Mouse (Mus musculus) heart, embryonic 14.5 days (tissue): ENCODE results near the gene Cdc42bpb. TPM values are rescaled to one million over a fixed set of nuclear protein-coding genes. Genes with fewer than 3 reads are reported as not detected.
A peak's percentile ranks its signal among the peaks of the same experiment; 100 is the strongest.

Experiments used
- ATAC-seq: fragments of 200-750 bp; cut with Nextera tagmentation; 2 replicates; pipeline ENCODE4 v1.8.0; 2017; ENCODE audit warnings: low read depth, moderate TSS enrichment; ENCODE audit not compliant: insufficient number of reproducible peaks, insufficient read depth, low FRiP score
- H3K27ac ChIP-seq, 2 experiments: fragments of 200-500 bp in 1 of 2; fragments of 300-500 bp in 1 of 2; sonication (generic) in 1 of 2; replicated peaks in 1 of 2; 2 replicates each; pipeline ENCODE4 v1.5.1; 2012 to 2014; ENCODE audit warnings: low read depth in 2 of 2, low read length in 2 of 2, control low read depth in 1 of 2, mild to moderate bottlenecking in 1 of 2, mixed read lengths in 1 of 2; ENCODE audit not compliant: control insufficient read depth in 1 of 2, insufficient read depth in 1 of 2
- H3K27me3 ChIP-seq: fragments of 300-500 bp; sonication (generic); 2 replicates; pipeline ENCODE4 v1.6.1; 2014; ENCODE audit warnings: mild to moderate bottlenecking, low read length, control low read depth; ENCODE audit not compliant: control insufficient read depth, insufficient read depth
- H3K36me3 ChIP-seq: fragments of 300-500 bp; sonication (generic); 2 replicates; pipeline ENCODE4 v1.6.1; 2014; ENCODE audit warnings: mild to moderate bottlenecking, control low read depth, low read length, mixed read lengths; ENCODE audit not compliant: control insufficient read depth, insufficient read depth
- H3K4me1 ChIP-seq, 2 experiments: fragments of 200-500 bp in 1 of 2; fragments of 300-500 bp in 1 of 2; sonication (generic) in 1 of 2; 2 replicates each; pipeline ENCODE4 v1.6.1; 2012 to 2014; ENCODE audit warnings: low read length in 2 of 2, control low read depth in 1 of 2, mixed read lengths in 1 of 2; ENCODE audit not compliant: control insufficient read depth in 2 of 2, insufficient read depth in 2 of 2
- H3K4me2 ChIP-seq: fragments of 300-500 bp; sonication (generic); 2 replicates; pipeline ENCODE4 v1.6.1; 2014; ENCODE audit warnings: mild to moderate bottlenecking, low read length
- H3K4me3 ChIP-seq, 2 experiments: fragments of 200-500 bp in 1 of 2; fragments of 300-500 bp in 1 of 2; sonication (generic) in 1 of 2; 2 replicates each; pipeline ENCODE4 v1.5.1; 2012 to 2014; ENCODE audit warnings: low read length in 2 of 2, mild to moderate bottlenecking in 2 of 2, control low read depth in 1 of 2, low read depth in 1 of 2, moderate library complexity in 1 of 2; ENCODE audit not compliant: control insufficient read depth in 1 of 2, insufficient read depth in 1 of 2
- H3K9ac ChIP-seq: fragments of 300-500 bp; sonication (generic); 2 replicates; pipeline ENCODE4 v1.6.1; 2014; ENCODE audit warnings: mild to moderate bottlenecking, low read length
- H3K9me3 ChIP-seq: fragments of 300-500 bp; sonication (generic); 2 replicates; pipeline ENCODE4 v1.6.1; 2016; ENCODE audit warnings: low read length, control low read depth; ENCODE audit not compliant: control insufficient read depth
- WGBS: fragments of 180-500 bp; shearing (Covaris S2); extraction: QIAGEN DNeasy Blood & Tissue Kit; methylation state at CpG from one replicate; pipeline ENCODE4 v1.1.7; 2014; 5-methylcytosine and 5-hydroxymethylcytosine counted together
- polyA plus RNA-seq: library from polyadenylated mRNA; unstranded; fragments of >200 nt; fragmentation: Nextera tagmentation; extraction: Ambion mirVana; gene quantifications from 2 replicates; pipeline ENCODE4 v1.2.1, GENCODE M21; 2014

The Cdc42bpb gene
- polyA plus RNA-seq, 1 experiment from 2014 or later: 28.9 TPM

DNA sequence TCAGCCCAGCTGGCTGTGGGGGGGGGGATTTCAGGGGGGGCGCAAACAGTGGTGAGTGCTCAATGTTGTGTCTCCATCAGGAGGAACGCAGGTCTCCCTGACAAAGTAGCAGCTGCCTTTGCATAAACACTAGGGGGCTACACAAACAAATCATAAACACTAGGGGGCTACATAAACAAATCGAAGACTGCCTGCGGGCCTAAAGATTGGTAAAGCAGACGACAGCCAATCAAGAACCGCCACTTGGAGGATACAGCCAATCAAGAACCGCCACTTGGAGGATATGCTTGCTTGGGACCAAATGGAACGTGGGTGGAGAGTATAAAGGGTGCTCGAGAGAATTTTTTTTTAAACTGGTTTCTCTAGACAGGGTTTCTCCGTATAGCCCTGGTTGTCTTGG, 27.4 kb upstream of the Cdc42bpb start:
- Histone ChIP-seq H3K4me3 (no peak overlapping the region), H3K4me1 (peaks cover 0 to 8% of the 10 kb centered on the region in 2 experiments; a peak in 2 of 4 replicates), H3K4me2 (no peak overlapping the region), H3K9me3 (no peaks in the 10 kb centered on the region), H3K27ac (no peak overlapping the region), H3K9ac (no peak overlapping the region), H3K36me3 (no peaks in the 10 kb centered on the region), H3K27me3 (peaks cover 38% of the 10 kb centered on the region)
- no peak for ATAC-seq
- WGBS: 53% methylated on average over 10 of the region's 10 CpGs

DNA sequence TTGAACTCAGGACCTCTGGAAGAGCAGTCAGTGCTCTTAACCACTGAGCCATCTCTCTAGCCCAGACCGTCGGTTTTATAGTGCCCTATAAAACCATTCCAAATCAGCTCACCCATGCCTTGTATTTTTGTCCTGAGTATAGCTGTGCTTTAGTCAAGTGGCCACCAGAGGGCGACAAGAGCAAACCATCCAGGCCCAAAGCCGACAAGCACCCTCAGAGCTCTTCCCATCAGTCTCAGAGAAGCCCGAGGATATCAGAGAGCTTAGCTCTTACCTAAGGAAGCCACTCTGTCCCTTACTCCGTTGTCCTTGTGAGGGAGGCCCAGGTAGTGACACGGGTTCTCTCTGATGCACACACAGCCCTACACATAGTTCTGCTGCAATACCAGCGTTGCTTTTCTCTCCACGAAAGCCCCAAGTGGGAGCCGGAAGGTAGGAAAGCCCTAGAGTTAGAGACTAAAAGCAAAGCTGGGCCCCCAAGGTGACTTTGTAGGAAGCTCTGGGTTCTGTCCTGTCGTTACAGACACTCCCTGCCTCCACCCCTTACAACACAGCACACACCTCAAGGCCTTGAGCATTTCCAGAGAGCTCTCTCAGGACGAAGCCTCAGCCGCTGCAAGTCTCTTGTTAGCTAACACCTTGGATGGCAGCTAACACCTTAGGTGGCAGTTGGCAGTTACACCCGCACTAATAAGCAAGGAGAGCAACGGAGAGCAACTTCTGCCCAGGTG, 24.1 kb upstream of the Cdc42bpb start:
- H3K27ac ChIP-seq: no peak overlapping the region
- no peaks in the 10 kb centered on the region for H3K9me3 ChIP-seq
- no peak overlapping the region for H3K4me2 ChIP-seq
- H3K9ac ChIP-seq: no peak overlapping the region
- ATAC-seq: 0 out of 2 replicates have a peak, but pooled peaks have one; percentile 24
- H3K36me3 ChIP-seq: no peaks in the 10 kb centered on the region
- WGBS: 19% methylated on average over 15 of the region's 15 CpGs
- H3K4me1 ChIP-seq: peaks cover 5 to 14% of the 10 kb centered on the region in 2 experiments; a peak in 3 of 4 replicates
- no peak overlapping the region for H3K4me3 ChIP-seq
- H3K27me3 ChIP-seq: peaks cover 11% of the 10 kb centered on the region

DNA sequence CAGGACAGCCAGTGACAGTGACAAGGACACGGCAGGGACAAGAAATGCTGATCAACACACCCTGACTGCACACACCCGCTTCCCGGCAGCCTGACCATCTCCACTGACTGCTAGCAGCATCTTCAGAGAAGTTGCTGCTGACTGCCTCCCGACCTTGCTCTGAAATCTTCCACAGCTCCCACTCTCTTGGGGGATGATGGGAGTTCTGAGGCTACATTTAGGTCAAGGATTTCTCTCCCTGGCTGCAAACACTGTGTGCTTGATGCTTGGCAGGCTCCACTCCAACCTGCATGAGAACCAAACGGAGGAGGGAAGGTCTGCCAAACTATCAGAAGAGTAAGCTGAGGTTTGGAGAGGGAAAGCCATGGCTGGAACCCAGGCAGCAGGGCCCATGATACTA, 19.5 kb upstream of the Cdc42bpb start:
- no peaks in the 10 kb centered on the region for H3K9me3 ChIP-seq
- peaks cover 5 to 13% of the 10 kb centered on the region in 2 experiments; a peak in 3 of 4 replicates for H3K4me1 ChIP-seq
- no peak overlapping the region for H3K4me2 ChIP-seq
- no peak overlapping the region for H3K4me3 ChIP-seq
- no peak overlapping the region for H3K9ac ChIP-seq
- H3K27me3 ChIP-seq: no peaks in the 10 kb centered on the region
- H3K36me3 ChIP-seq: no peaks in the 10 kb centered on the region
- WGBS: 55% methylated on average over 5 of the region's 5 CpGs
- no peak for ATAC-seq
- H3K27ac ChIP-seq: no peak overlapping the region

DNA sequence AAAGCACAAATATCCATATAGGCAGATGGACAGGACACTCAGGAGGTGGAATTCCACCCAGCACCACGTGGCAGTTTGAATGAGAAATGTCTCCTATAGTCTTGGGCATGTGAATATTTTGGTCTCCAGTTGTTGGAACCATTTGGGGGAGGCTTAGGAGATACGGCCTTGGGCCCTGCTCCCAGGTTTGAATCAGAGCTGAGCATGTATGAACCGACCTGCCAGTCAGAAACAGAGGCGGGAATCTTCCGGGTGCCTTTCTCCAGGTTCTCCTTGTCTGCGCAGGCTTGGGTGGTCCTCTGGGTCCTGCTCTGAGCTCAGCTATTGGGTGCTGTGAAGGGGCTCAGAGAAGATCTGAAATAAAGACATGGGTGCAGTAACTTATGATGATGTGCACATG, 16.5 kb upstream of the Cdc42bpb start:
- Histone ChIP-seq H3K4me1 (peaks cover 5 to 10% of the 10 kb centered on the region in 2 experiments; a peak in 2 of 4 replicates), H3K4me2 (no peak overlapping the region), H3K9me3 (no peaks in the 10 kb centered on the region), H3K9ac (no peak overlapping the region), H3K27me3 (no peaks in the 10 kb centered on the region), H3K36me3 (no peaks in the 10 kb centered on the region), H3K27ac (no peak overlapping the region), H3K4me3 (no peak overlapping the region)
- no peak for ATAC-seq
- WGBS: 85% methylated on average over 6 of the region's 6 CpGs

DNA sequence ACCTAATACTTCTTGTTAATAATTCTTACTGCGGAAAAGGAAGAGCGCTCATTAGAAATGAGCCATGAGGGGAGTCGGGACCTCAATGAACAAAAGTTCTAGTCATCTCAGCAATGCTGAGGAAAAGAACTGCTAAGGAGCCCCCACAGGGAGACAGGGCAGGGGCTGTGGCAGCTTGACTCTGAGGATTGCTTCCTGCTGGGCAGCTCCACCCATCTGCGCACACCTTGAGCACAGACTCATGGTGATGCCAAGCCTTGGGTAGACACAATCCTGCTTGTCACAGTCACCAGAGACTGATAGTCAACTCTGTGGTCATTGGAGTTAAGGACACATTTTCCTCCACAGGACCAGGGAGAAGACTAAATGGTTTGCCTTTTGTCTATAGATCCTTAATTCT, 9.6 kb upstream of the Cdc42bpb start:
- Histone ChIP-seq H3K27ac (peak overlapping the region; percentile 50 to 75; a peak in 3 of 4 replicates), H3K4me1 (peaks cover 10 to 12% of the 10 kb centered on the region in 2 experiments), H3K4me3 (no peak overlapping the region), H3K9me3 (no peaks in the 10 kb centered on the region), H3K27me3 (no peaks in the 10 kb centered on the region), H3K9ac (no peak overlapping the region), H3K4me2 (peak overlapping the region; percentile 31; the same call in 1 of the 2 replicates), H3K36me3 (no peaks in the 10 kb centered on the region)
- WGBS: 79% methylated on average over 4 of the region's 4 CpGs
- ATAC-seq: no peak

DNA sequence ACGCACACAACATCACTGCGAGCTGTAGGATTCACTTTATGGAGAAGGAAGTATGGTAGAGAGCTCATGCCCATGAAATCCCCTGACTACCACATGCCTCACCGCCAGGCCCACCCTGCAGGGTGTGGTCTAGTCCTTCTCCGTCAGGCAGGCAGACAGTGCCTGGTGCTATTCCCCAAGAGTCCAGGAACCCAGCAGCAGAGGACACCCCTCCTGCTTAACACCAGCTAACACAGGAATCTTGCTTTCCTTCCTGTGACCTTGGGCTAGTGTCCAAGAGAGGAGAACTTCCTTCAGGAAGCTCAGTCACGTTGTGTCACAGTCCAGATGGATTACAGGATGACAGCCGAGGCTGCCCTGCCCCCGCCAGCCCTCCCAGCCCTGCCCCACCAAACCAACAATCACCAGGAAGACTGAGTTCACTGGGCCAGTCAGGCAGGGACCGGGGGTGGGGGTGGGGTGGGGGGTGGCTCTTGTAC, 9.2 kb upstream of the Cdc42bpb start:
- peak overlapping the region; percentile 31; the same call in 1 of the 2 replicates for H3K4me2 ChIP-seq
- H3K36me3 ChIP-seq: no peaks in the 10 kb centered on the region
- no peak overlapping the region for H3K9ac ChIP-seq
- H3K27ac ChIP-seq: peak overlapping the region; percentile 68 to 75
- H3K4me1 ChIP-seq: peaks cover 10 to 12% of the 10 kb centered on the region in 2 experiments
- ATAC-seq: peak; percentile 89
- 18% methylated on average over 8 of the region's 8 CpGs for WGBS
- H3K27me3 ChIP-seq: no peaks in the 10 kb centered on the region
- no peak overlapping the region for H3K4me3 ChIP-seq
- no peaks in the 10 kb centered on the region for H3K9me3 ChIP-seq

DNA sequence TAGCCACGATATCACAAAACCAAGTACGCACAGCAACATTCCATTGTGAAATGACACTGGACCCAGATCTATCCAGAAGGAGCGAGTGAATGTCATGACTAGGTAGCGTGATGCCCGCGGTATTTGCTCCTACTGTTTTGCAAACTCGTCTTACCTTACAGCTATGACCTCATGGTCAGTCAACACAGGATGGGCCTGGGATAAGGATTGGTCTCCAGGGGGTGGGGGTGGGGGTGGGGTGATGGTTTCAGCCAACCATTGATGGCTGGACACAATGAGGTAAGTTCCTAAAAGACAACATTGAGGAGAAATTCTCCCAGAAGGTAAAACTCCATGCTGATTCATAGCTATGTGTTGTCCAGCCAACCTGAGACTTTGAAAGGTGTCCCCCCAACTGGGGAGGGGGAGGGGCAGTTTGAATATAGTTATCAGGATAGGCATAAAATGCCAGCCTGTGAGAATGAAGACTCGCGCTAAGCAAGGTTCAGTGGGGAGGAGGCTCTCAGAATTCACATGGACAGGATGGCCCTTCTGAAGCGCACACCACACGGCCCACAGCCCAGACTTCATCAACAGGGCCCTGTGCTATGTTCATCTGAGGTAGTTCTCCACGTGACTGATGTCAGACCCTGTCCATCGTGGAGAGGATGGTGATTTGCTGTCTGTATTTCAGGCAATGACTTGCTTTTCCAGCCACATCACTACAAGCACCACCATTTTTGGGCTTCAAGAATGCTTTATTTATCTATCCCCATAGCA, 8.5 kb upstream of the Cdc42bpb start:
- H3K9me3 ChIP-seq: no peaks in the 10 kb centered on the region
- H3K36me3 ChIP-seq: no peaks in the 10 kb centered on the region
- WGBS: 70% methylated on average over 13 of the region's 13 CpGs
- H3K4me1 ChIP-seq: peaks cover 10 to 12% of the 10 kb centered on the region in 2 experiments
- H3K9ac ChIP-seq: no peak overlapping the region
- ATAC-seq: peak; percentile 23; the same call in 1 of the 2 replicates
- no peak overlapping the region for H3K4me3 ChIP-seq
- H3K27ac ChIP-seq: peak overlapping the region; percentile 68 to 75
- 0 out of 2 replicates have a peak overlapping the region, but pooled peaks have one; percentile 31 for H3K4me2 ChIP-seq
- no peaks in the 10 kb centered on the region for H3K27me3 ChIP-seq
